Mouse (Mus musculus) ES-Bruce4 (cell line): ENCODE measurements around the gene Med18.

Experiments
- CTCF ChIP-seq: IDR thresholded peaks from one replicate; pipeline ENCODE4 v1.8.1; 2011; ENCODE audit warnings: low read depth, low read length
- EP300 ChIP-seq: IDR thresholded peaks from 2 replicates; pipeline ENCODE4 v1.6.1; 2011; ENCODE audit warnings: low read depth, low read length; ENCODE audit not compliant: insufficient read depth

DNA sequence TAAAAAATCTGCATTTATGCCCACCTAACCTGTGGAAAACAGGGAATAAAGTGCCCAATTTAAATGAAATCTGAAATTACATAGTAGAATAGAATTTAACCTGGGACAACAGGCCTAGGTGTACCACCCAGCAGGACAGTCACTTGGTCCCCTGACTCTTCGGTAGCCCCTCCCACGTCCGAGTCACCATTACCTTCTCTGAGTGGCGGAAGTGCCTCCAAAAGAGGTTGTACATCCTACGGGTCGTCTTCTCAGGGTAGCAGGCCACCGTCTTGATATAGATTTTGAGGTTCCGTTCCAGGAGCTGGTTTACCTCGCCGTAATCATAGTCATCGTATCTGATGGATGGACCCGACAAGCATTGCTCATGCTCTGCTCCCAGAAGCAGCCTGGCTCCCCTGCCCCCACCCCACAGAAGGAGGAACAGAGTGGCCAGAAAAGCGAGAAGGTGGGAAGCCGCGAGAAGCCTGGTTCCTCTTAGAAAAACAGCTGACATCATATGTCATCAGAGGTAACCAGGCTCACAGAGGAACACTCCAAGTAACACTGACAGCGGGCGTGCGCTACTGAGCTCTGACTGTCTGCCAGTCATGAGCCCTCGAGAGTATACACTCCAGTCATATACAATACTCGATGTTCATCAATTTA lies 30.7 kb upstream of the Med18 start:
- TF ChIP-seq CTCF (no peak), EP300 (no peak)
